Mouse (Mus musculus): ENCODE data around the gene Med11. TPM values are rescaled to one million over a fixed set of nuclear protein-coding genes. Genes with fewer than 3 reads are reported as not detected.

Med11 gene
- total and polyA plus RNA-seq, 3 experiments: 18.1 to 37.0 (median 22.6) TPM

DNA sequence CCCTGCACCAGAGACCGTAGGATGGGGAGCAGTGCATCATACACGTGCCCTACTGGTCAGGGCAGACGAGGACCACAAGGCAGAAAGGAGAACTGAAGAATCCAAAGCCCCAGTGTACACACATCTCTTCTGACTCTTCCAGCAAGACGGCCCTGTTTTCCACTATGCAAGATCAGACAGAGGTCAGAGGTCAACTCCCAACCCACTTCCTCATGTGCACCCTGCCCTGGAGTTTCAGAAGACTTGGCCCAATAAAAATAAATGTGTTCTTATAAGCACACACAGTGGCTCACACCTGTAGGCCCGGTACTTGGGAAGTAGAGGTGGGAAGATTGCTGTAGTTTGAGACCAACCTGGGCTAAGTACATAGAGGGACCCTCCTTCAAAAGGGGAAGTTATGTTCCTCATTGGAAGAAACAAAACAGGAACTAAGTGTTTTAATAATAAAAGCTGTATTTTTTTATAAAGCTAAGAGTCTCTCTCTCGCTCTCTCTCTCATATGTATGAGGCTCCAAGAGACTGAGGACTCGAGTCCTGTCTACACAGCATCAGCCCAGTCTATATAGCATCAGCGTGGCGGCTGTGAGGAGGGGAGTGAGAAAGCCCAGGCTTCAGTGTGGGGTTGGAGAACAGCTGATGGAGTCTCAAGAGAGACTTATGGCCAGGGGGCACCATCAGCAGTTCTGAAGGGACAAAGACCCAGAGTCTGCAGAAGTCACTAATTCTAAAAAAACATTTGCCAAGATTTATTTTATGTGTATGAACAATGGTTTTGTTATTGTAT, 1.7 kb downstream of the Med11 start:
- H3K27me3 ChIP-seq (ENCODE audit: insufficient read depth, low read length): 0 out of 2 replicates have a peak, but pooled peaks cover 1% of the 10 kb centered on the region
- peaks cover 24% of the 10 kb centered on the region for H3K36me3 ChIP-seq (replicated peaks)
- peak overlapping the region; percentile 13; the same call in 1 of the 2 replicates for H3K4me3 ChIP-seq (ENCODE audit: low read depth, low read length)
- H3K9me3 ChIP-seq (replicated peaks): no peaks in the 10 kb centered on the region
- TF ChIP-seq POLR2AphosphoS5 (IDR thresholded peaks at IDR 0.05; ENCODE audit: insufficient replicate concordance, low read depth, low read length): no peak
- no peak for TF ChIP-seq GATA2 (IDR thresholded peaks at IDR 0.05; ENCODE audit: borderline replicate concordance, low read depth, low read length)
- TF ChIP-seq CTCF (IDR thresholded peaks at IDR 0.05; ENCODE audit: low read depth, low read length): no peak
- TF ChIP-seq GATA1 (IDR thresholded peaks at IDR 0.05; ENCODE audit: borderline replicate concordance, low read length): no peak
- no peak for TF ChIP-seq TAL1 (conservative IDR thresholded peaks at IDR 0.05; ENCODE audit: low read depth, low read length)
- DNase-seq (ENCODE audit: low spot score) (peak; percentile 45), ATAC-seq (ENCODE audit: extremely low read depth, insufficient number of reproducible peaks, low FRiP score, poor library complexity, severe bottlenecking) (no peak)
- H3K4me1 ChIP-seq (ENCODE audit: insufficient read depth, low read depth, low read length): peaks cover 41% of the 10 kb centered on the region

DNA sequence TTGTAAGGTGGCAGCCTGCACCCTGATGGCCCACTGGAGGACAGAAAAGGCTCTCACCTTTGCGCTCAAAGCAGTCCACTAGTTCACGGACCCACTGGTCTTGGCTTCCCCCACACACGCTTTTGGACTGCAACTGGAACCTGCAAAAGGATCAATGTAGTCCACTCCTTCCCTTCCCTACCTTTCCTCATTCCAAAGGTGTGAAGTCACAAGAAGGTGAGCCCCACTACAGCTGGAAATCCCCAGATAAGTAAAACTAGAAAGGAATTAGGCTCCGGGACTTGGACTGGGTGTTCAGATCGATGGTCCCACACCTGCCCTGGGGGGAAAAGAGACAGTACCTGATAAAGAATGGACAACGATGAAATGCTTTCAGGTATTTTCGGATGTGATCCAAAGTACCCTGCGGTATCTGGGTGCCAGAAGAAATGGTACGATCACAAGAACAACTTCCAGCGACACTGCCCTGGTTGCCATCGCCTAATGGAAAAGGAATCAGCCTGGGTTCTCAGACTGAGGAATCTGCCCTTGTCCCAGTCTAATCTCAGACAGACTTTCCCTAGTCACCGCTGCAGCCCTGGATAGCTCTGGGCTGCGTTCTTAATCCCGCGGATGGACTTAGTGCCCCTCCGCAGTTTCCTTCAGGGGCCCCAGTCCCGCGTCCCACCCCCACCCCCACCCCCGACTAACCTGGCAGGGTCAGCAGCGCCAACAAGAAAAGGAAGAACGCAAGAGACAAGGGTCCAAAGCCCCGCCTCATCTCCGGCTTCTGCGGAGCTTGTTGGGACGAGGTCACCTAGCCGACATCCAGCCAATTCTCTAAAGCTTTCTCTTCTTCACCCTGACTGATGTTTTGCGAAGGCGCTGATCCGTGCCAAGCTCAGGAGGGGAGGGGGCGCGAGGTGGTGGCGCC, 7.2 kb downstream of the Med11 start, which contains the start of gene Zmynd15:
Gene Zmynd15 (plus strand): TSS at position 746 of the 913 bp plus-strand sequence.
- Histone ChIP-seq H3K36me3 (replicated peaks) (peaks cover 13% of the 10 kb centered on the region), H3K4me3 (ENCODE audit: low read depth, low read length) (no peak within 1 kb of the TSS), H3K27me3 (ENCODE audit: insufficient read depth, low read length) (peaks cover 19% of the 10 kb centered on the region; the same call in 1 of the 2 replicates), H3K4me1 (ENCODE audit: insufficient read depth, low read depth, low read length) (peaks cover 6% of the 10 kb centered on the region), H3K9me3 (replicated peaks) (no peaks in the 10 kb centered on the region)
- ATAC-seq (ENCODE audit: extremely low read depth, insufficient number of reproducible peaks, low FRiP score, poor library complexity, severe bottlenecking) (no peak), DNase-seq (ENCODE audit: low spot score) (no peak)
- TF ChIP-seq GATA2 (IDR thresholded peaks at IDR 0.05; ENCODE audit: borderline replicate concordance, low read depth, low read length): no peak
- no peak for TF ChIP-seq POLR2AphosphoS5 (IDR thresholded peaks at IDR 0.05; ENCODE audit: insufficient replicate concordance, low read depth, low read length)
- TF ChIP-seq CTCF (IDR thresholded peaks at IDR 0.05; ENCODE audit: low read depth, low read length): no peak
- TF ChIP-seq TAL1 (conservative IDR thresholded peaks at IDR 0.05; ENCODE audit: low read depth, low read length): no peak
- TF ChIP-seq GATA1 (IDR thresholded peaks at IDR 0.05; ENCODE audit: borderline replicate concordance, low read length): no peak

DNA sequence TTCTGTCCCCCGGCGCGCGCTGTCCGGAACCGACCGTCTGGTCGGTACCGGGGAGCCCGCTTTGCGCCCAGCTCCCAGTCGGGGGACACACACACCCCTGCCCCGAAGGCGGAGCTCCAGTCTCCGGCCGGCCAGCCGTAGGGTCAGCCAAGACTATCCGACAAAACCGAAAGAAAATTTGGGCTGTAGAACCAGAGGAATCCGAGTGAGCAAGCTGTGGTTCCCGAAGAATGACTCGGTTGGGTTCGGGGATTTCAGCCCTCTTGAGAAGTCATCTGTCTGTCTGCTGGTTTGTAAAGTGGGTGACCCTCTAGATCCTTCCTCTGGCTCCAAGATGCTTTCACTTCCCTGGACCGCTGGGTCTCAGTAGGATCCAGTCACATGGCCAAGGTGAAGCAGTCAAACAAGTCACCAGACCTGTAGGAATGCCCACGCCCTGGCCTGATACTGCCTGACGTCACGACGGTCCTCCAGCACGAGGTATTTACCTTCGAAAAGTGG, 7.9 kb downstream of the Med11 start, which contains the start of gene Cxcl16:
Gene Cxcl16 (minus strand): TSS at position 384 of the 501 bp plus-strand sequence.
- no peak for DNase-seq (ENCODE audit: low spot score)
- H3K9me3 ChIP-seq (replicated peaks): no peaks in the 10 kb centered on the region
- H3K4me3 ChIP-seq (ENCODE audit: low read depth, low read length): no peak within 1 kb of the TSS
- peaks cover 25% of the 10 kb centered on the region; the same call in 1 of the 2 replicates for H3K27me3 ChIP-seq (ENCODE audit: insufficient read depth, low read length)
- H3K4me1 ChIP-seq (ENCODE audit: insufficient read depth, low read depth, low read length): peaks cover 6% of the 10 kb centered on the region
- H3K36me3 ChIP-seq (replicated peaks): peaks cover 10% of the 10 kb centered on the region
- TF ChIP-seq POLR2AphosphoS5 (IDR thresholded peaks at IDR 0.05; ENCODE audit: insufficient replicate concordance, low read depth, low read length) (no peak), CTCF (IDR thresholded peaks at IDR 0.05; ENCODE audit: low read depth, low read length) (no peak)
- ATAC-seq (ENCODE audit: extremely low read depth, insufficient number of reproducible peaks, low FRiP score, poor library complexity, severe bottlenecking): no peak

DNA sequence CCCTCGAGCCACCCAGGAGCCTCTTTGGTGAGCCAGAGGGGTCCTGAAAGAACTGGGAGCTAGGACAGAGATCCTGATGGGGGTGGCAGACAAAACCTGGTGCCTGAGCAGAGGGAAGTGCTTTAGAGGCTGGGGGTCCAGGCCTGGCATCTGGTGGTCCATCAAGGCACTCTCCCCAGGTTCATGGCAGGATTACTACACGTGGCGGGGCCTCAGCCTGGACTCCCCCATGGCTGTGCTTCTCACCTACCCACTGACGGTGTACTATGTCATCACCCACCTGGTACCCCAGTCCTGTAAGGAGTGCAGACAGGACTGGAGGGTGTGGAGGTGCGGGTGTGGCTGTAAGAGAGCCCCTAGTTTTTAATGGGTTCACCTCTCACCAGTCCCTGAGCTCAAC, 12.3 kb downstream of the Med11 start:
- H3K36me3 ChIP-seq (replicated peaks): no peaks in the 10 kb centered on the region
- DNase-seq (ENCODE audit: low spot score): no peak
- H3K4me1 ChIP-seq (ENCODE audit: insufficient read depth, low read depth, low read length): peaks cover 3% of the 10 kb centered on the region; the same call in 1 of the 2 replicates
- no peak for ATAC-seq (ENCODE audit: extremely low read depth, insufficient number of reproducible peaks, low FRiP score, poor library complexity, severe bottlenecking)
- H3K4me3 ChIP-seq (ENCODE audit: low read depth, low read length): no peak overlapping the region
- H3K27me3 ChIP-seq (ENCODE audit: insufficient read depth, low read length): peaks cover 44% of the 10 kb centered on the region
- no peaks in the 10 kb centered on the region for H3K9me3 ChIP-seq (replicated peaks)
- no peak for TF ChIP-seq GATA2 (IDR thresholded peaks at IDR 0.05; ENCODE audit: borderline replicate concordance, low read depth, low read length)
- no peak for TF ChIP-seq TAL1 (conservative IDR thresholded peaks at IDR 0.05; ENCODE audit: low read depth, low read length)
- no peak for TF ChIP-seq POLR2AphosphoS5 (IDR thresholded peaks at IDR 0.05; ENCODE audit: insufficient replicate concordance, low read depth, low read length)
- no peak for TF ChIP-seq CTCF (IDR thresholded peaks at IDR 0.05; ENCODE audit: low read depth, low read length)
- TF ChIP-seq GATA1 (IDR thresholded peaks at IDR 0.05; ENCODE audit: borderline replicate concordance, low read length): no peak

DNA sequence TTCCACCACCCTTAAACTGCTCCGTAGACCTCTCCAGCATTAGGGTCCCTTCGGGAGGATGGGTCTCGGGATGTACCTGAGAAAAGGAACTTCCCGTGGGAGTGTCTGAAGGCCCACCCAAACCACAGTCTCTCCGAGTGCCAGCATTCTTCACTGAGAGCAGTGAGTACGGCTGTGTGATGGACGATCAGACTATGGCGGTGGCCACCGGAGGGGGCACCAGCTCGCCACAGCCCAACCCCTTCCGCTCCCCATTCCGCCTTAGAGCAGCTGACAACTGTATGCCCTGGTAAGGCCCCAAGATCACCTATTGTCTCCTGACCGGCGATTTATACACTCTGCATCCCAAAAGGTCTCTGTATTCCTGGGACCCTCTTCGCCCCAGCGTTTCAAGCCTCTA, 13.5 kb downstream of the Med11 start:
- no peak for TF ChIP-seq CTCF (IDR thresholded peaks at IDR 0.05; ENCODE audit: low read depth, low read length)
- TF ChIP-seq POLR2AphosphoS5 (IDR thresholded peaks at IDR 0.05; ENCODE audit: insufficient replicate concordance, low read depth, low read length): no peak
- TF ChIP-seq GATA1 (IDR thresholded peaks at IDR 0.05; ENCODE audit: borderline replicate concordance, low read length): no peak
- TF ChIP-seq TAL1 (conservative IDR thresholded peaks at IDR 0.05; ENCODE audit: low read depth, low read length): no peak
- TF ChIP-seq GATA2 (IDR thresholded peaks at IDR 0.05; ENCODE audit: borderline replicate concordance, low read depth, low read length): no peak
- H3K4me3 ChIP-seq (ENCODE audit: low read depth, low read length): no peak overlapping the region
- no peaks in the 10 kb centered on the region for H3K9me3 ChIP-seq (replicated peaks)
- ATAC-seq (ENCODE audit: extremely low read depth, insufficient number of reproducible peaks, low FRiP score, poor library complexity, severe bottlenecking): no peak
- DNase-seq (ENCODE audit: low spot score): no peak
- peaks cover 41% of the 10 kb centered on the region for H3K27me3 ChIP-seq (ENCODE audit: insufficient read depth, low read length)
- H3K36me3 ChIP-seq (replicated peaks): no peaks in the 10 kb centered on the region
- no peaks in the 10 kb centered on the region for H3K4me1 ChIP-seq (ENCODE audit: insufficient read depth, low read depth, low read length)
